Mouse (Mus musculus): ENCODE measurements around the gene Aamp.

DNA sequence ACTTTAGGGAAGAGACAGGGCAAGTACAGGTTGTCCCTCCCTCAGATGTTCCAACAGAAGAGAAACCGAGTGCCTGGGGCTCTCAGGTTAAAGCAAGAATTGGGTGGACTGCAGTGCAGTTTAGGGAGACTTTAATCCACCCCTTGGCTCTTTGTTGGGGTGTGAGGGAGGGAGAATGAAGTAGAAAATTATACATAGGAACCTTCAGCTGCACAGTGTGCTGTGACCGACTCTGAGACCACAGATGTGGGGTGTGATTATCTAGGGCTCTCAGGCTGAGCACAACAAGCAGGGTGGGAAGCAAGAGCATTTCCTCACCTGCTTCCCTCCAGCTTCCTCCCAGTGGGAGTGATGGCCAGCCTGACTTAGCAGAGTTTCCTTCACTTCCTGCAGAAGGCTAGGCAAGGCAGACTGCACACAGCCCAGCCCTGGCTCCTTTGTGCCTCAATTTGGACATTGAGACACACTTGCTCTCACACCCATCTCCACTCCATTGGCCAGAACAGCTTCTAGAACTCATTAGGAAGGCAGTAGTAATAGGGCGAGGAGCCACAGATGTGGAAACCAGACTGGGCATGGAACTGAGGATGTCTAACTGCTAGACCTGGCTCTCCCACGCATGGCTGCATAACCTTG lies 46.6 kb upstream of the Aamp start:
- TF ChIP-seq CTCF (IDR thresholded peaks at IDR 0.05; ENCODE audit: borderline replicate concordance, control insufficient read depth, extremely low read depth, insufficient read depth, low read length, poor library complexity) (no peak), POLR2A (IDR thresholded peaks at IDR 0.05; ENCODE audit: control insufficient read depth, extremely low read depth, insufficient read depth, low read length, poor library complexity) (no peak)

Measured in thymus, adult 2 months (tissue).